Mouse (Mus musculus): Measurements from ENCODE around the gene Ints5. TPM values are rescaled to one million over a fixed set of nuclear protein-coding genes. Genes with fewer than 3 reads are reported as not detected.
A peak's percentile ranks its signal among the peaks of the same experiment; 100 is the strongest.
"Not testable (repeated sequence)": the region's sequence is repeated elsewhere in the genome, so short reads cannot be mapped to it uniquely, and the experiment has no call there.

The Ints5 gene
- total and polyA plus RNA-seq, 2 experiments from 2014 or later, result 26.8 to 29.9 TPM

DNA sequence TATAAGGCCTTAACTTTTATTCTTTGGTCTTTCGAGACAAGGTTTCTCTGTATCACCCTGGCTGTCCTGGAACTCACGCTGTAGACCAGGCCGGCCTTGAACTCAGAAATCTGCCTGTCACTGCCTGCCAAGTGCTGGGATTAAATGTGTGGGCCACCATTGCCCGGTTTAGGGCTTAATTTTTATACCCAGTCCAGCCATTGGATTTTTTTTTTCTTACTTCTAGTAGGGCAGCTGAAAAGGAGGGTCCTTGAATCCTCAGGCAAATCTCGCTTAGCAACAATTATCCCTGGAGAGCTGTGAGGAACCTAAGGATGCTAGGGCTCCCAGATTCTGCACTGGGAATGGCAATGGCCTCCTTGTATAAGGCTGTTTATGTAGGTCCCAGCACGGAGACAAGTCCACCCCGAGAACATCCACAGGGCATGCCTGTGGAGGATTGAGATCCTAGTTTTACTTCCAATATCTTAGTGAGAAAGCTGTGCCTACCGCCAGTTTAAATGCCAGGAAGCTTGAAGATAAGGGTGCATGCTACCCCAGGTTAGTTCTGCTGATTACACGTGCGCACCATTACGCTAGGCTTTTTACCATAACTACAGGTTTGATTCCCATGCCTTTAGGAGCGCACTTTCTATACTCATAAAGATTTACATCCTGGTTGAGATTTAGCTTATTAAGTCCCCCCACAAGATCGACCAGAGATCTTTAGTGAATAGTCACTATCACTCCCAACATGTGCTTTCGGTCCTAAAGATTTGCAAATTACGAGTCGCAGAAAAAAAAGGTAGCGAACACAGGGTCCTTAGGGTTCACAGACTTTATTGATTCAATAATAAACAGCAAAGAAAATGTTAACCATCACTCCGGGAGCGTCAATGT is 5.0 kb upstream of the Ints5 start:
- Histone ChIP-seq H3K27me3 (ENCODE audit: insufficient read depth, low read length) (no peaks in the 10 kb centered on the region), H3K27ac (ENCODE audit: low read depth, low read length) (peak overlapping the region; percentile 85), H3K4me1 (ENCODE audit: insufficient read depth) (peaks cover 5% of the 10 kb centered on the region; the same call in 1 of the 2 replicates), H3K4me3 (ENCODE audit: low read depth, low read length) (peak overlapping the region; percentile 59), H3K9me3 (ENCODE audit: low read length) (no peaks in the 10 kb centered on the region), H3K36me3 (ENCODE audit: insufficient read depth) (0 out of 2 replicates have a peak, but pooled peaks cover 5% of the 10 kb centered on the region), H3K9ac (peak overlapping the region; percentile 63), H3K4me2 (ENCODE audit: low read depth) (peak overlapping the region; percentile 85)
- TF ChIP-seq CTCF (IDR thresholded peaks at IDR 0.05; ENCODE audit: low read depth), result no peak
- no peak for ATAC-seq
- no peak for DNase-seq
- WGBS, result 15% methylated on average over 19 of the region's 19 CpGs

GRCm38 (mm10) chr19:8888511-8889385 is 4.1 kb upstream of the Ints5 start, which contains the start of the genes 1810009A15Rik and Gm49416:
TSS of gene 1810009A15Rik (plus strand) at chr19:8888853.
TSS of gene Gm49416 (plus strand) at chr19:8888926.
- H3K4me3 ChIP-seq (ENCODE audit: low read depth, low read length), result peak within 1 kb of the TSS; percentile 59
- H3K27ac ChIP-seq (ENCODE audit: low read depth, low read length), result peak within 1 kb of the TSS; percentile 85
- no peaks in the 10 kb centered on the region for H3K9me3 ChIP-seq (ENCODE audit: low read length)
- H3K27me3 ChIP-seq (ENCODE audit: insufficient read depth, low read length), result no peaks in the 10 kb centered on the region
- peak within 1 kb of the TSS; percentile 85 for H3K4me2 ChIP-seq (ENCODE audit: low read depth)
- DNase-seq (peak; percentile 97), ATAC-seq (peak; percentile 97)
- H3K36me3 ChIP-seq (ENCODE audit: insufficient read depth), result 0 out of 2 replicates have a peak, but pooled peaks cover 5% of the 10 kb centered on the region
- H3K4me1 ChIP-seq (ENCODE audit: insufficient read depth), result peaks cover 5% of the 10 kb centered on the region
- H3K9ac ChIP-seq, result peak within 1 kb of the TSS; percentile 63
- no peak for TF ChIP-seq CTCF (IDR thresholded peaks at IDR 0.05; ENCODE audit: low read depth)
- under 1% methylated on average over 58 of the region's 58 CpGs for WGBS

DNA sequence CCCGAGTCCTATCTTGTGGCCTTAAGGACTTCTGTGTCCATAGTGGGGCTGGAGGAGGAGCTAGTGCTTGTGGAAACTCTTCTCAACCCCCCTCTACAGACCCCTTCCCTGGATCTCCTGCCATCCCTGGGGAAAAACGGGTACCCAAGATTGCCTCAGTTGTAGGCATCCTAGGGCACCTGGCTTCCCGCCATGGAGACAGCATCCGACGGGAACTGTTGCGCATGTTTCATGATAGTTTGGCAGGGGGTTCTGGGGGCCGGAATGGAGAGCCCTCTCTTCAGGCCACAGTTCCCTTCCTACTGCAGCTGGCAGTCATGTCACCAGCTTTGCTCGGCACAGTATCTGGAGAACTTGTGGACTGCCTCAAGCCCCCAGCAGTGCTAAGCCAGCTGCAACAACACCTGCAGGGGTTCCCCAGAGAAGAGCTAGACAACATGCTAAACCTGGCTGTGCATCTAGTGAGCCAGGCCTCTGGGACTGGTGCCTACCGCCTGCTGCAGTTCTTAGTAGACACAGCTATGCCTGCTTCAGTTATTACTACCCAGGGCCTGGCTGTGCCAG is 2.7 kb downstream of the Ints5 start:
- Histone ChIP-seq H3K9ac (no peak overlapping the region), H3K4me1 (ENCODE audit: insufficient read depth) (peaks cover 11% of the 10 kb centered on the region), H3K4me2 (ENCODE audit: low read depth) (no peak overlapping the region), H3K27me3 (ENCODE audit: insufficient read depth, low read length) (no peaks in the 10 kb centered on the region), H3K27ac (ENCODE audit: low read depth, low read length) (no peak overlapping the region), H3K36me3 (ENCODE audit: insufficient read depth) (peaks cover 14% of the 10 kb centered on the region), H3K9me3 (ENCODE audit: low read length) (no peaks in the 10 kb centered on the region), H3K4me3 (ENCODE audit: low read depth, low read length) (no peak overlapping the region)
- 86% methylated on average over 9 of the region's 9 CpGs for WGBS
- DNase-seq, result no peak
- TF ChIP-seq CTCF (IDR thresholded peaks at IDR 0.05; ENCODE audit: low read depth), result no peak
- ATAC-seq, result no peak

GRCm38 (mm10) chr19:8896231-8896630 is 3.4 kb downstream of the Ints5 start:
- not testable (repeated sequence) for H3K27me3 ChIP-seq (ENCODE audit: insufficient read depth, low read length); H3K27ac ChIP-seq (ENCODE audit: low read depth, low read length); H3K9me3 ChIP-seq (ENCODE audit: low read length); H3K4me3 ChIP-seq (ENCODE audit: low read depth, low read length); H3K9ac ChIP-seq; DNase-seq; ATAC-seq; H3K4me2 ChIP-seq (ENCODE audit: low read depth)
- Histone ChIP-seq H3K4me1 (ENCODE audit: insufficient read depth) (peaks cover 11% of the 10 kb centered on the region), H3K36me3 (ENCODE audit: insufficient read depth) (peaks cover 11% of the 10 kb centered on the region)
- WGBS, result 81% methylated on average over 5 of the region's 5 CpGs

DNA sequence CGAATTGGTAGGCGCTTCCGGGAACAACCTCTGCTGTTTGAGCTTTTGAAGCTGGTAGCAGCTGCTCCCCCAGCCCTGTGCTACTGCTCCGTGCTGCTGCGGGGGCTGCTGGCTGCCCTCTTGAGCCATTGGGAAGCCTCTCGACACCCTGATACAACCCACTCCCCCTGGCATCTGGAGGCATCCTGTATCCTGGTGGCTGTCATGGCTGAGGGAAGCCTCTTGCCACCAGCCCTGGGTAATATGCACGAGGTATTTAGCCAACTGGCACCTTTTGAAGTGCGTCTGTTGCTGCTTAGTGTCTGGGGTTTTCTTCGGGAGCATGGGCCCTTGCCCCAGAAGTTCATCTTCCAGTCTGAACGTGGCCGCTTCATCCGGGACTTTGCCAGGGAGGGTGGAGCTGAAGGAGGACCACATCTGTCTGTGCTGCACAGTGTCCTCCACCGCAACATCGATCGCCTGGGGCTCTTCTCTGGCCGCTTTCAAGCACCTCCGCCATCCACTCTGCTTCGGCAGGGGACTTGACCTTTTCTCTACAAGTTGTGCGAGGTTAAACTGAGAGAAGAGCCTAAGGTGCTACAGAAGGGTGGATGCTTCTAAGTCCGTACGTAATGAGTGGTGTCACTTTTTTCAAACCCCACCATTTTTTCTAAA is 4.5 kb downstream of the Ints5 start:
- not testable (repeated sequence) for H3K9me3 ChIP-seq (ENCODE audit: low read length); DNase-seq; H3K27me3 ChIP-seq (ENCODE audit: insufficient read depth, low read length)
- H3K4me2 ChIP-seq (ENCODE audit: low read depth), result peak overlapping the region; percentile 75
- WGBS, result 22% methylated on average over 21 of the region's 21 CpGs
- H3K27ac ChIP-seq (ENCODE audit: low read depth, low read length), result peak overlapping the region; percentile 52; the same call in 1 of the 2 replicates
- peaks cover 15% of the 10 kb centered on the region for H3K36me3 ChIP-seq (ENCODE audit: insufficient read depth)
- peak overlapping the region; percentile 78 for H3K4me3 ChIP-seq (ENCODE audit: low read depth, low read length)
- peak; percentile 29 for ATAC-seq
- H3K4me1 ChIP-seq (ENCODE audit: insufficient read depth), result peaks cover 11% of the 10 kb centered on the region
- peak overlapping the region; percentile 31 for H3K9ac ChIP-seq

GRCm38 (mm10) chr19:8897865-8898495 is 5.2 kb downstream of the Ints5 start, which contains the start of gene Ganab:
TSS of gene Ganab (plus strand) at chr19:8898071.
- peaks cover 11% of the 10 kb centered on the region for H3K4me1 ChIP-seq (ENCODE audit: insufficient read depth)
- no peaks in the 10 kb centered on the region for H3K27me3 ChIP-seq (ENCODE audit: insufficient read depth, low read length)
- H3K9me3 ChIP-seq (ENCODE audit: low read length), result no peaks in the 10 kb centered on the region
- WGBS, result under 1% methylated on average over 53 of the region's 53 CpGs
- peak within 1 kb of the TSS; percentile 86 for H3K27ac ChIP-seq (ENCODE audit: low read depth, low read length)
- TF ChIP-seq CTCF (IDR thresholded peaks at IDR 0.05; ENCODE audit: low read depth), result peak; percentile 45
- peak within 1 kb of the TSS; percentile 78 for H3K4me3 ChIP-seq (ENCODE audit: low read depth, low read length)
- peak; percentile 99 for ATAC-seq
- H3K4me2 ChIP-seq (ENCODE audit: low read depth), result peak within 1 kb of the TSS; percentile 75
- peak within 1 kb of the TSS; percentile 82 for H3K9ac ChIP-seq
- H3K36me3 ChIP-seq (ENCODE audit: insufficient read depth), result peaks cover 20% of the 10 kb centered on the region
- DNase-seq, result peak; percentile 97
